Mouse (Mus musculus): ENCODE results near the gene Klk6. TPM values are rescaled to one million over a fixed set of nuclear protein-coding genes. Genes with fewer than 3 reads are reported as not detected.

Gene Klk6
- polyA plus RNA-seq (2017; shearing (Covaris generic)), result not detected

GRCm38 (mm10) chr7:43824199-43824598 is at the start of gene Klk6:
Gene Klk6 (plus strand): TSS chr7:43824499.

GRCm38 (mm10) chr7:43780746-43781145 is 43.6 kb upstream of the Klk6 start, which contains the start of gene Klk10:
Gene Klk10 (plus strand): TSS chr7:43781035.

GRCm38 (mm10) chr7:43791591-43791990 is 32.7 kb upstream of the Klk6 start, which contains the start of gene Klk9:
Gene Klk9 (plus strand): TSS chr7:43791891.

GRCm38 (mm10) chr7:43797333-43797769 is 26.9 kb upstream of the Klk6 start, which contains the start of gene Klk8:
Gene Klk8 (plus strand): TSS chr7:43797577.

GRCm38 (mm10) chr7:43810994-43811393 is 13.3 kb upstream of the Klk6 start, which contains the start of gene Klk7:
Gene Klk7 (plus strand): TSS chr7:43811294.

GRCm38 (mm10) chr7:43841701-43842100 is 17.4 kb downstream of the Klk6 start, which contains the start of gene Klk5:
Gene Klk5 (plus strand): TSS chr7:43841971.

GRCm38 (mm10) chr7:43880912-43881311 is 56.6 kb downstream of the Klk6 start, which contains the start of gene Klk4:
Gene Klk4 (plus strand): TSS chr7:43881160.

Other genes with a start within 250 kb of the Klk6 start
- gene Zfp719, start 244.9 kb upstream of the Klk6 start, polyA plus RNA-seq (2017; shearing (Covaris generic)), result 13.9 TPM
- gene Zfp819, start 217.3 kb upstream of the Klk6 start, polyA plus RNA-seq (2017; shearing (Covaris generic)), result not detected
- not detected for gene Ceacam18, start 189.8 kb upstream of the Klk6 start, polyA plus RNA-seq (2017; shearing (Covaris generic))
- 1.4 TPM for gene Siglece, start 164.3 kb upstream of the Klk6 start, polyA plus RNA-seq (2017; shearing (Covaris generic))
- gene Ctu1, start 152.5 kb upstream of the Klk6 start, polyA plus RNA-seq (2017; shearing (Covaris generic)), result 3.6 TPM
- not detected for gene Klk14, start 134.1 kb upstream of the Klk6 start, polyA plus RNA-seq (2017; shearing (Covaris generic))
- not detected for gene Klk13, start 111.9 kb upstream of the Klk6 start, polyA plus RNA-seq (2017; shearing (Covaris generic))
- gene Klk12, start 55.6 kb upstream of the Klk6 start, polyA plus RNA-seq (2017; shearing (Covaris generic)), result not detected
- 0.38 TPM for gene Klk11, start 49.9 kb upstream of the Klk6 start, polyA plus RNA-seq (2017; shearing (Covaris generic))
- not detected for gene Klk10, start 43.5 kb upstream of the Klk6 start, polyA plus RNA-seq (2017; shearing (Covaris generic))
- 0.43 TPM for gene Klk9, start 32.6 kb upstream of the Klk6 start, polyA plus RNA-seq (2017; shearing (Covaris generic))
- 144 TPM for gene Klk8, start 26.9 kb upstream of the Klk6 start, polyA plus RNA-seq (2017; shearing (Covaris generic))
- gene Klk7, start 13.2 kb upstream of the Klk6 start, polyA plus RNA-seq (2017; shearing (Covaris generic)), result 0.24 TPM
- gene Klk5, start 17.5 kb downstream of the Klk6 start, polyA plus RNA-seq (2017; shearing (Covaris generic)), result not detected
- gene Klk4, start 56.7 kb downstream of the Klk6 start, polyA plus RNA-seq (2017; shearing (Covaris generic)), result not detected
- gene Klk15, start 109.2 kb downstream of the Klk6 start, polyA plus RNA-seq (2017; shearing (Covaris generic)), result not detected
- gene Klk1b8, start 126.2 kb downstream of the Klk6 start, polyA plus RNA-seq (2017; shearing (Covaris generic)), result not detected
- not detected for gene Klk1b1, start 142.3 kb downstream of the Klk6 start, polyA plus RNA-seq (2017; shearing (Covaris generic))
- gene Klk1b9, start 151.6 kb downstream of the Klk6 start, polyA plus RNA-seq (2017; shearing (Covaris generic)), result 0.88 TPM
- gene Klk1b11, start 171.4 kb downstream of the Klk6 start, polyA plus RNA-seq (2017; shearing (Covaris generic)), result not detected
- not detected for gene Klk1b26, start 187.7 kb downstream of the Klk6 start, polyA plus RNA-seq (2017; shearing (Covaris generic))
- gene Klk1b27, start 227.8 kb downstream of the Klk6 start, polyA plus RNA-seq (2017; shearing (Covaris generic)), result 2.5 TPM